8 mouse cellular contexts compared by ENCODE assay signal in the genomic region with DNA sequence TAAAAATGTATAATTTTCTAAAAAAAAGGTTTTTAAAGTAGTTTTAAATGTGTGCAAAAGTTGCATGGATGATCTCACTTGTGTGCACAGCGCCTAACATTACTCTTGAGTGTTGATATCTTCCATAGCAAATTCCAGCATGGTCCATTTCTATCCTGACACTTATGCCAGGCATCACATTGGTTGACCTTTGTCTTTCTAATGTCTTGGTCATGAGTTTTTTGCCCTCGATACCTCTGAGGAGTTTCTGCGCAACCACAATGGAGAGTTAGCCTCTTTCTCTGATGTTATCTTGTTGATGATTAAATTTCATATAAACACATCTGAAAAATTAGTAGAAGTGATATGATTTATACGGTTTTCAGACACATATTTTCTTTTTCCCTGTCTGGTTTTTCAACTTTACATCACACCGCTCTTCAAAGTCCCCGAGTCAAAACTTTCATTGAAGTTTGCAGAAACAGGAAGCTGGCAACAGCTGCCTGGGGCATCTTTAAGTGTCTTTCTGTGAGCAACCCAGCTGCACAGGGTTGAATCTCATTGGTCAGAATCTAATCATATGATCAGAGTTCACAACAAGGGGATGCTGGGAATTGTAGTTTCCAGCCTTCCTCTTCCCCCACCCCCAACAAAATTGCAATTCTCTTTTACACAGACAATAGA.
A peak's percentile ranks its signal among the peaks of the same experiment; 100 is the strongest.
DNase-seq lines count a peak whose midpoint lies in the region; ATAC-seq and TF ChIP-seq lines count a peak whose summit lies in the region.

No protein-coding gene starts in this region.

- no peak overlapping the region for H3ac ChIP-seq in C2C12 (ENCODE audit: control insufficient read depth, insufficient read length, low read depth)

- H3K36me3 ChIP-seq in heart, embryonic 10.5 days, result no peaks in the 10 kb centered on the region
- no peaks in the 10 kb centered on the region for H3K36me3 ChIP-seq in C2C12 (ENCODE audit: control insufficient read depth, insufficient read depth)
- H3K36me3 ChIP-seq in embryonic facial prominence, embryonic 13.5 days, result no peaks in the 10 kb centered on the region

- no peak overlapping the region for H3K4me3 ChIP-seq in heart, embryonic 10.5 days
- no peak overlapping the region for H3K4me3 ChIP-seq in C2C12 (ENCODE audit: insufficient read depth, poor library complexity, severe bottlenecking)
- H3K4me3 ChIP-seq in embryonic facial prominence, embryonic 13.5 days, result peak overlapping the region; percentile 17; the same call in 1 of the 2 replicates

- intact Hi-C loops in heart, postnatal 25 days (cut with DNase I), result no loop called here

- H3K79me3 ChIP-seq in C2C12 (ENCODE audit: low read depth), result no peaks in the 10 kb centered on the region

- ATAC-seq in embryonic facial prominence, embryonic 13.5 days (ENCODE audit: insufficient number of reproducible peaks, insufficient read depth, low FRiP score, low TSS enrichment, low read depth), result no peak
- ATAC-seq in granulocyte monocyte progenitor cell, adult 5-6 weeks (replicated peaks; ENCODE audit: poor library complexity, severe bottlenecking), result no peak; the same call in 1 of the 2 replicates

- WGBS in heart, embryonic 10.5 days, result 66% methylated on average over 6 of the region's 6 CpGs
- WGBS in embryonic facial prominence, embryonic 13.5 days, result 49% methylated on average over 6 of the region's 6 CpGs

- TF ChIP-seq CTCF in C2C12 (IDR thresholded peaks at IDR 0.05; ENCODE audit: control insufficient read depth, insufficient read depth, insufficient read length), result no peak

- no peak overlapping the region for H3K9ac ChIP-seq in embryonic facial prominence, embryonic 13.5 days

- no peaks in the 10 kb centered on the region for H3K79me2 ChIP-seq in C2C12 (ENCODE audit: control insufficient read depth, insufficient read depth)

- no peaks in the 10 kb centered on the region for H3K27me3 ChIP-seq in heart, embryonic 10.5 days (ENCODE audit: insufficient read depth, poor library complexity, severe bottlenecking)
- no peaks in the 10 kb centered on the region for H3K27me3 ChIP-seq in C2C12 (ENCODE audit: control insufficient read depth, insufficient read depth, insufficient read length)
- no peaks in the 10 kb centered on the region for H3K27me3 ChIP-seq in embryonic facial prominence, embryonic 13.5 days

- H3K4me1 ChIP-seq in heart, embryonic 10.5 days, result no peaks in the 10 kb centered on the region
- peaks cover 7% of the 10 kb centered on the region; the same call in 1 of the 2 replicates for H3K4me1 ChIP-seq in embryonic facial prominence, embryonic 13.5 days

- H3K4me2 ChIP-seq in embryonic facial prominence, embryonic 13.5 days, result peak overlapping the region; percentile 36

- no peak overlapping the region for H3K27ac ChIP-seq in heart, embryonic 10.5 days
- H3K27ac ChIP-seq in embryonic facial prominence, embryonic 13.5 days, result no peak overlapping the region

- peak; percentile 13 for DNase-seq in heart, embryonic 10.5 days (ENCODE audit: low spot score)
- no peak for DNase-seq in heart, postnatal 25 days (ENCODE audit: low spot score)
- DNase-seq in kidney, postnatal 10 days, result peak; percentile 22
- peak; percentile 84 for DNase-seq in retina, postnatal 1 day
- no peak for DNase-seq in adrenal gland, postnatal 14 days

- H3K9me3 ChIP-seq in heart, embryonic 10.5 days, result no peaks in the 10 kb centered on the region
- H3K9me3 ChIP-seq in embryonic facial prominence, embryonic 13.5 days, result no peaks in the 10 kb centered on the region

TF ChIP-seq in C2C12, 6 proteins besides CTCF, POLR2A, EP300 and RAD21:
- TF ChIP-seq MYOG (IDR thresholded peaks at IDR 0.05; ENCODE audit: control insufficient read depth, extremely low read depth, insufficient read length) (no peak), USF1 (IDR thresholded peaks at IDR 0.05; ENCODE audit: low read depth) (peak; percentile 39)

Comparison
In these comparisons a context has a peak if more than half of its experiments do, and no peak if none do; other contexts are left out.
1. DNase-seq: peak in heart, embryonic 10.5 days (single experiment), kidney, postnatal 10 days (single experiment) and retina, postnatal 1 day (single experiment); none in heart, postnatal 25 days (single experiment) and adrenal gland, postnatal 14 days (single experiment).